ENCODE assay signal across 27 mouse cellular contexts in the genomic region with DNA sequence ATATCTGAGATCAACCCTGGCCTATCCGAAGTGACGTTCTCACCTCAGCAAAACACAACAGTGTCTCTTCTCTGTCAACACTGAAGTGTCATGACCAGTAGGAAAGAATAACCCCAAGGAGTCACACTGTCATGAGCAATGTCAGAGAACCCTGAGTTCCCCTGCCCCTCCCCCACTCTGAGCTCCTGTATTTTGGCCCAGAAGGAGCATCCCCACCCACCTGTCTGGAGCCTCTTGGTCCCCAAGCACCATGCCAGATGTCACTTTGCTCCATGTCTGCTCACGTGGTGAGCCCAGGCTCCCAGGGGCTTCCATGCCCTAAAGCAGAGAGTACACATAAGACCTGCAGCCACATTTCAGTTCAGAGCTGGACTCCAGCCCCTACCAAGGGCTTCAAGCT. TPM values are rescaled to one million over a fixed set of nuclear protein-coding genes. Genes with fewer than 3 reads are reported as not detected.
"Had no signal": no experiment of that assay in that cellular context is flagged by ENCODE, and none has a peak within 500 bp of the region (broad histone marks: within the 10 kb centered on the region; RNA-seq: fewer than 3 reads in every experiment).

No protein-coding gene starts in this region.

- H3K27ac ChIP-seq: embryonic facial prominence, embryonic 12.5 days; embryonic facial prominence, embryonic 13.5 days; forebrain, embryonic 12.5 days; forebrain, embryonic 13.5 days; forebrain, embryonic 15.5 days; gastrocnemius, adult 2 months; heart, adult 2 months; heart, embryonic 10.5 days had no signal

- H3K4me2 ChIP-seq: embryonic facial prominence, embryonic 12.5 days; embryonic facial prominence, embryonic 13.5 days; forebrain, embryonic 12.5 days; forebrain, embryonic 13.5 days; forebrain, embryonic 15.5 days; heart, embryonic 11.5 days had no signal

- DNase-seq: cerebellum, adult 2 months; cerebellum, adult 8-10 months; cerebellum, adult 9-11 months; cerebellum, postnatal 25 days; cerebellum, postnatal 36 days; embryo, embryonic 11 days; forebrain, postnatal 0 days; gastrocnemius, adult 2 months; gastrocnemius, postnatal 10 days; gastrocnemius, postnatal 14 days; gastrocnemius, postnatal 25 days; gastrocnemius, postnatal 36 days; heart, adult 11 months; heart, adult 18-20 months; heart, adult 2 months had no signal

- ATAC-seq: forebrain, embryonic 13.5 days; forebrain, embryonic 14.5 days; forebrain, embryonic 15.5 days; forebrain, embryonic 16.5 days; forebrain, postnatal 0 days had no signal

- H3K36me3 ChIP-seq: embryonic facial prominence, embryonic 12.5 days; embryonic facial prominence, embryonic 13.5 days; forebrain, embryonic 10.5 days; forebrain, embryonic 12.5 days; forebrain, embryonic 15.5 days; heart, embryonic 10.5 days had no signal

- H3K27me3 ChIP-seq: embryonic facial prominence, embryonic 12.5 days; embryonic facial prominence, embryonic 13.5 days; forebrain, embryonic 12.5 days; forebrain, embryonic 15.5 days had no signal

- H3K4me1 ChIP-seq: embryonic facial prominence, embryonic 12.5 days; forebrain, embryonic 13.5 days; forebrain, embryonic 15.5 days had no signal

- H3K9ac ChIP-seq: embryonic facial prominence, embryonic 12.5 days; embryonic facial prominence, embryonic 13.5 days; forebrain, embryonic 12.5 days; forebrain, embryonic 13.5 days; forebrain, embryonic 15.5 days; forebrain, postnatal 0 days had no signal

- H3K9me3 ChIP-seq: embryonic facial prominence, embryonic 12.5 days; embryonic facial prominence, embryonic 13.5 days; forebrain, embryonic 10.5 days; forebrain, embryonic 12.5 days; forebrain, embryonic 13.5 days; forebrain, embryonic 15.5 days; heart, embryonic 10.5 days had no signal

- H3K4me3 ChIP-seq: embryonic facial prominence, embryonic 12.5 days; embryonic facial prominence, embryonic 13.5 days; erythroblast, embryonic 14.5 days; forebrain, embryonic 10.5 days; forebrain, embryonic 12.5 days; forebrain, embryonic 13.5 days; forebrain, embryonic 15.5 days; gastrocnemius, adult 2 months; heart, adult 2 months; heart, embryonic 10.5 days had no signal

RNA-seq across cellular contexts. Expression of a gene that starts 14.6 kb away (rescaled TPM):
- polyA plus RNA-seq: embryonic facial prominence, embryonic 11.5 days; heart, embryonic 10.5 days had no signal
